ENCODE assay signal across 8 mouse cellular contexts in genomic region chr13:100832741-100833639, GRCm38 (mm10). TPM values are rescaled to one million over a fixed set of nuclear protein-coding genes. Genes with fewer than 3 reads are reported as not detected.
DNase-seq lines count a peak whose midpoint lies in the region; ATAC-seq and TF ChIP-seq lines count a peak whose summit lies in the region.

Gene Slc30a5 (minus strand): TSS chr13:100833427.

- in situ Hi-C loops in Patski (cut with MboI; ENCODE audit: low pct_unique_long_range_greater_than_20kb) = no loop called here

- peak; percentile 93 for ATAC-seq in Patski
- peak; percentile 97 for ATAC-seq in hindbrain, embryonic 13.5 days (ENCODE audit: low FRiP score)

- peak within 1 kb of the TSS; percentile 86 for H3K9ac ChIP-seq in hindbrain, embryonic 13.5 days

- H3K36me3 ChIP-seq in hindbrain, embryonic 13.5 days = peaks cover 4% of the 10 kb centered on the region

- H3K4me3 ChIP-seq in hindbrain, embryonic 13.5 days = peak within 1 kb of the TSS; percentile 81

- CTCF ChIA-PET in Patski (lab: Charles Lee) = interaction anchor here (1.2 to 2.4 kb wide), 6 partner anchors 10 to 107 kb away, joined by 3 to 12 read pairs (median 6); no protein-coding TSS in a partner anchor

- POLR2A ChIA-PET in Patski (lab: Charles Lee) = interaction anchor here (0.5 to 0.6 kb wide), 2 partner anchors 11 to 19 kb away, joined by 3 to 4 read pairs; no protein-coding TSS in a partner anchor

- peaks cover 22% of the 10 kb centered on the region for H3K4me1 ChIP-seq in hindbrain, embryonic 13.5 days (replicated peaks)

- H3K9me3 ChIP-seq in hindbrain, embryonic 13.5 days = no peaks in the 10 kb centered on the region

- DNase-seq in Patski (ENCODE audit: low read depth, low spot score) = peak; percentile 90
- DNase-seq in cerebellum, postnatal 14 days = peak; percentile 99 to 100
- DNase-seq in frontal cortex, postnatal 14 days (ENCODE audit: low spot score in 2 of 2) = peak; percentile 99
- DNase-seq in layer of hippocampus, postnatal 25 days (ENCODE audit: extremely low spot score in 1 of 2, low spot score in 1 of 2) = peak; percentile 96 to 98
- DNase-seq in lung, postnatal 25 days (ENCODE audit: low spot score) = peak; percentile 99
- DNase-seq in retina, embryonic 14.5 days (ENCODE audit: low spot score) = peak; percentile 100
- peak; percentile 100 for DNase-seq in thymus, postnatal 4 days

- H3K4me2 ChIP-seq in hindbrain, embryonic 13.5 days = peak within 1 kb of the TSS; percentile 80

- peak; percentile 90 for TF ChIP-seq CTCF in Patski (IDR thresholded peaks at IDR 0.05)

- WGBS in hindbrain, embryonic 13.5 days = under 1% methylated on average over 71 of the region's 94 CpGs

- no peaks in the 10 kb centered on the region for H3K27me3 ChIP-seq in Patski
- no peaks in the 10 kb centered on the region for H3K27me3 ChIP-seq in hindbrain, embryonic 13.5 days

- peak within 1 kb of the TSS; percentile 94 for H3K27ac ChIP-seq in hindbrain, embryonic 13.5 days

RNA-seq across cellular contexts. Expression of gene Slc30a5, which starts in this region (rescaled TPM):
- polyA plus RNA-seq in Patski (2021) = 65.4 TPM
- 32.9 and 34.3 TPM in 2 replicates for polyA plus RNA-seq in hindbrain, embryonic 13.5 days (2015; fragmentation: Nextera tagmentation; extraction: Ambion mirVana)
- total RNA-seq in layer of hippocampus, postnatal 25 days (2021) = 10 to 100 TPM; 37.9 to 40.5 TPM

Comparison
In these comparisons a context has a peak if more than half of its experiments do, and no peak if none do; other contexts are left out.
1. Peak in every context shown above with its lines: DNase-seq, ATAC-seq, H3K4me3 ChIP-seq and H3K27ac ChIP-seq.